Mouse (Mus musculus): ENCODE results near the gene Sh2d6.

DNA sequence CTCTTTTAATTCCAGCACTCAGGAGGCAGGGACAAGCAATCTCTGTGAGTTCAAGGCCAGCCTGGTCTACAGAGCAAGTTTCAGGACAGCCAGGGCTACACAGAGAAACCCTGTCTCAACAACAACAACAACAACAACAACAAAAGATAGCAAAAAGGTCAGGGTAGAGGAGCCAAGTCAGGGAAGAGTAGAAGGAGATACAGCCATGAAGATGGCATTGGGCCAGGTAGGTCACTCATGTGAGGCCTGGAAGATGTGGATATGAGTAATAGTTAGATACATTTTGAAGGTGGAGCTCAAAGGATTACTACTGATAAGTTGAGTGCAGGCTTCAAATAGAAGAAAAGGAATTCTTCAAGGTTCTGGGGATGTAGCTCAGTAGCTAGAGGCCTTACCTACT is 18.2 kb downstream of the Sh2d6 start:
- no peak for TF ChIP-seq CTCF (IDR thresholded peaks at IDR 0.05; ENCODE audit: insufficient read depth, low read depth, low read length)
- TF ChIP-seq POLR2A (IDR thresholded peaks at IDR 0.05; ENCODE audit: insufficient read depth, low read depth, low read length): no peak

All from olfactory bulb, adult 2 months (tissue).